Mouse (Mus musculus) lung, embryonic 14.5 days (tissue): ENCODE data around the gene Btbd16. TPM values are rescaled to one million over a fixed set of nuclear protein-coding genes. Genes with fewer than 3 reads are reported as not detected.

Experiments used
- ATAC-seq: fragments of 200-750 bp; cut with Nextera tagmentation; 2 replicates; pipeline ENCODE4 v1.8.0; 2017; ENCODE audit warnings: mild to moderate bottlenecking, moderate TSS enrichment, moderate library complexity; ENCODE audit not compliant: insufficient read depth
- DNase-seq: peaks from one replicate; pipeline ENCODE4 v3.0.0-alpha.2; 2015
- H3K27ac ChIP-seq: fragments of 300-500 bp; sonication (generic); 2 replicates; pipeline ENCODE4 v1.5.1; 2014; ENCODE audit warnings: low read depth, mild to moderate bottlenecking, moderate library complexity
- H3K27me3 ChIP-seq: fragments of 300-500 bp; sonication (generic); 2 replicates; pipeline ENCODE4 v1.6.1; 2014; ENCODE audit warnings: low read length, control low read depth; ENCODE audit not compliant: insufficient read depth
- H3K36me3 ChIP-seq: fragments of 300-500 bp; sonication (generic); 2 replicates; pipeline ENCODE4 v1.6.1; 2014; ENCODE audit warnings: control low read depth; ENCODE audit not compliant: insufficient read depth
- H3K4me1 ChIP-seq: fragments of 300-500 bp; sonication (generic); 2 replicates; pipeline ENCODE4 v1.6.1; 2014; ENCODE audit warnings: antibody characterized with exemption, control low read depth; ENCODE audit not compliant: insufficient read depth
- H3K4me2 ChIP-seq: fragments of 300-500 bp; sonication (generic); 2 replicates; pipeline ENCODE4 v1.6.1; 2014; ENCODE audit warnings: mild to moderate bottlenecking
- H3K4me3 ChIP-seq: fragments of 300-500 bp; sonication (generic); 2 replicates; pipeline ENCODE4 v1.5.1; 2014; ENCODE audit warnings: low read depth, low read length
- H3K9ac ChIP-seq: fragments of 300-500 bp; sonication (generic); 2 replicates; pipeline ENCODE4 v1.6.1; 2014
- H3K9me3 ChIP-seq: fragments of 300-500 bp; sonication (generic); 2 replicates; pipeline ENCODE4 v1.6.1; 2016; ENCODE audit warnings: low read depth, low read length, control low read depth
- CTCF ChIP-seq: IDR thresholded peaks from 2 replicates; pipeline ENCODE4 v1.5.1; 2016; ENCODE audit warnings: antibody characterized with exemption, low read depth
- WGBS: fragments of 180-500 bp; shearing (Covaris S2); extraction: QIAGEN DNeasy Blood & Tissue Kit; methylation state at CpG from one replicate; pipeline ENCODE4 v1.1.7; 2014; 5-methylcytosine and 5-hydroxymethylcytosine counted together
- polyA plus RNA-seq: library from polyadenylated mRNA; unstranded; fragments of >200 nt; fragmentation: Nextera tagmentation; extraction: Ambion mirVana; gene quantifications from 2 replicates; pipeline ENCODE4 v1.2.1, GENCODE M21; 2014

Btbd16 gene
- polyA plus RNA-seq, 1 experiment from 2014 or later, result not detected

GRCm38 (mm10) chr7:130862501-130862900 lies 88.6 kb downstream of the Btbd16 start:
- DNase-seq (no peak), ATAC-seq (no peak)
- H3K4me3 ChIP-seq, result no peak overlapping the region
- H3K27ac ChIP-seq, result no peak overlapping the region
- WGBS, result 47% methylated on average over 1 of the region's 1 CpGs
- peaks cover 10% of the 10 kb centered on the region for H3K4me1 ChIP-seq
- TF ChIP-seq CTCF, result no peak
- H3K9ac ChIP-seq, result no peak overlapping the region
- H3K9me3 ChIP-seq, result no peaks in the 10 kb centered on the region
- no peaks in the 10 kb centered on the region for H3K27me3 ChIP-seq
- H3K4me2 ChIP-seq, result no peak overlapping the region
- no peaks in the 10 kb centered on the region for H3K36me3 ChIP-seq

GRCm38 (mm10) chr7:130864711-130865110 lies 90.8 kb downstream of the Btbd16 start:
- DNase-seq, result no peak
- peaks cover 10% of the 10 kb centered on the region for H3K4me1 ChIP-seq
- H3K4me2 ChIP-seq, result no peak overlapping the region
- ATAC-seq, result no peak
- no peak overlapping the region for H3K9ac ChIP-seq
- H3K27ac ChIP-seq, result no peak overlapping the region
- no peaks in the 10 kb centered on the region for H3K9me3 ChIP-seq
- WGBS, result 66% methylated on average over 7 of the region's 7 CpGs
- TF ChIP-seq CTCF, result no peak
- no peaks in the 10 kb centered on the region for H3K27me3 ChIP-seq
- H3K4me3 ChIP-seq, result no peak overlapping the region
- H3K36me3 ChIP-seq, result no peaks in the 10 kb centered on the region

- H3K4me2 ChIP-seq, result peak within 1 kb of the TSS; percentile 71
- WGBS, result under 1% methylated on average over 109 of the region's 114 CpGs
- peak within 1 kb of the TSS; percentile 77 for H3K9ac ChIP-seq
- peaks cover 6% of the 10 kb centered on the region; the same call in 1 of the 2 replicates for H3K4me1 ChIP-seq
- no peak for TF ChIP-seq CTCF
- no peaks in the 10 kb centered on the region for H3K9me3 ChIP-seq
- DNase-seq (peak; percentile 98), ATAC-seq (peak; percentile 99)
- H3K27me3 ChIP-seq, result no peaks in the 10 kb centered on the region
- no peaks in the 10 kb centered on the region for H3K36me3 ChIP-seq
- peak within 1 kb of the TSS; percentile 86 for H3K4me3 ChIP-seq
- H3K27ac ChIP-seq, result peak within 1 kb of the TSS; percentile 79
Measured at GRCm38 (mm10) chr7:130865613-130866591, 92.0 kb downstream of the Btbd16 start, which contains the start of gene Plekha1. Gene Plekha1, plus strand, starts transcription at chr7:130865756.

- ATAC-seq (no peak), DNase-seq (peak; percentile 49)
- no peaks in the 10 kb centered on the region for H3K36me3 ChIP-seq
- 1% methylated on average over 13 of the region's 13 CpGs for WGBS
- peak overlapping the region; percentile 77 for H3K9ac ChIP-seq
- TF ChIP-seq CTCF, result no peak
- peak overlapping the region; percentile 79; the same call in 1 of the 2 replicates for H3K27ac ChIP-seq
- H3K4me1 ChIP-seq, result 0 out of 2 replicates have a peak, but pooled peaks cover 2% of the 10 kb centered on the region
- H3K4me3 ChIP-seq, result peak overlapping the region; percentile 86
- H3K27me3 ChIP-seq, result no peaks in the 10 kb centered on the region
- no peaks in the 10 kb centered on the region for H3K9me3 ChIP-seq
- H3K4me2 ChIP-seq, result peak overlapping the region; percentile 71
Measured at GRCm38 (mm10) chr7:130866640-130867039, 92.8 kb downstream of the Btbd16 start.

GRCm38 (mm10) chr7:130867256-130867655 lies 93.4 kb downstream of the Btbd16 start:
- 0 out of 2 replicates have a peak, but pooled peaks cover 2% of the 10 kb centered on the region for H3K4me1 ChIP-seq
- H3K4me2 ChIP-seq, result peak overlapping the region; percentile 71
- DNase-seq (no peak), ATAC-seq (no peak)
- no peaks in the 10 kb centered on the region for H3K36me3 ChIP-seq
- TF ChIP-seq CTCF, result no peak
- H3K9me3 ChIP-seq, result no peaks in the 10 kb centered on the region
- 56% methylated on average over 3 of the region's 3 CpGs for WGBS
- H3K9ac ChIP-seq, result no peak overlapping the region
- peak overlapping the region; percentile 86; the same call in 1 of the 2 replicates for H3K4me3 ChIP-seq
- no peaks in the 10 kb centered on the region for H3K27me3 ChIP-seq
- H3K27ac ChIP-seq, result no peak overlapping the region

Other genes starting within 250 kb of the Btbd16 start
- gene Nsmce4a, start 201.0 kb upstream of the Btbd16 start, polyA plus RNA-seq, result 185 and 192 TPM in 2 replicates
- gene Tacc2, start 196.6 kb upstream of the Btbd16 start, polyA plus RNA-seq, result 32.6 and 33.8 TPM in 2 replicates
- 52.4 and 56.2 TPM in 2 replicates for gene Plekha1, start 91.7 kb downstream of the Btbd16 start, polyA plus RNA-seq
- gene Htra1, start 162.0 kb downstream of the Btbd16 start, polyA plus RNA-seq, result 25.8 and 30.0 TPM in 2 replicates